Mouse (Mus musculus) lung, postnatal 0 days (tissue): ENCODE measurements around the gene Gm609. TPM values are rescaled to one million over a fixed set of nuclear protein-coding genes. Genes with fewer than 3 reads are reported as not detected.

Experiments
- ATAC-seq: fragments of 200-750 bp; cut with Nextera tagmentation; 2 replicates; pipeline ENCODE4 v1.8.0; 2017; ENCODE audit warnings: moderate library complexity
- DNase-seq: peaks from one replicate; pipeline ENCODE4 v3.0.0-alpha.2; 2016; ENCODE audit warnings: low spot score
- H3K27ac ChIP-seq: fragments of 300-500 bp; sonication (generic); 2 replicates; pipeline ENCODE4 v1.5.1; 2014; ENCODE audit warnings: antibody characterized with exemption, mild to moderate bottlenecking, low read length, mixed read lengths
- H3K27me3 ChIP-seq: fragments of 300-500 bp; sonication (generic); replicated peaks from 2 replicates; pipeline ENCODE4 v1.6.1; 2014; ENCODE audit warnings: low read length, mixed read lengths; ENCODE audit not compliant: insufficient read depth
- H3K36me3 ChIP-seq: fragments of 300-500 bp; sonication (generic); 2 replicates; pipeline ENCODE4 v1.6.1; 2014; ENCODE audit warnings: low read length, mixed read lengths; ENCODE audit not compliant: insufficient read depth
- H3K4me1 ChIP-seq: fragments of 300-500 bp; sonication (generic); 2 replicates; pipeline ENCODE4 v1.6.1; 2014; ENCODE audit warnings: antibody characterized with exemption, low read depth, low read length, mixed read lengths; ENCODE audit not compliant: insufficient read depth
- H3K4me2 ChIP-seq: fragments of 300-500 bp; sonication (generic); replicated peaks from 2 replicates; pipeline ENCODE4 v1.6.1; 2014; ENCODE audit warnings: low read depth, mild to moderate bottlenecking, low read length, moderate library complexity, mixed read lengths
- H3K4me3 ChIP-seq: fragments of 300-500 bp; sonication (generic); 2 replicates; pipeline ENCODE4 v1.5.1; 2014; ENCODE audit warnings: low read depth, low read length
- H3K9ac ChIP-seq: fragments of 300-500 bp; sonication (generic); replicated peaks from 2 replicates; pipeline ENCODE4 v1.6.1; 2014; ENCODE audit warnings: low read depth, mild to moderate bottlenecking
- H3K9me3 ChIP-seq: fragments of 300-500 bp; sonication (generic); 2 replicates; pipeline ENCODE4 v1.6.1; 2016; ENCODE audit warnings: low read length, mixed read lengths
- CTCF ChIP-seq: IDR thresholded peaks from 2 replicates; pipeline ENCODE4 v1.5.1; 2016; ENCODE audit warnings: antibody characterized with exemption, mild to moderate bottlenecking
- EP300 ChIP-seq: IDR thresholded peaks from 2 replicates; pipeline ENCODE4 v1.6.1; 2016; ENCODE audit warnings: antibody characterized with exemption, mild to moderate bottlenecking, control low read depth
- WGBS: fragments of 180-500 bp; shearing (Covaris S2); extraction: QIAGEN DNeasy Blood & Tissue Kit; methylation state at CpG from one replicate; pipeline ENCODE4 v1.1.7; 2014; 5-methylcytosine and 5-hydroxymethylcytosine counted together
- polyA plus RNA-seq: library from polyadenylated mRNA; unstranded; fragments of >200 nt; fragmentation: Nextera tagmentation; extraction: Ambion mirVana; gene quantifications from 2 replicates; pipeline ENCODE4 v1.2.1, GENCODE M21; 2015

The Gm609 gene
- polyA plus RNA-seq, 1 experiment from 2014 or later: not detected

DNA sequence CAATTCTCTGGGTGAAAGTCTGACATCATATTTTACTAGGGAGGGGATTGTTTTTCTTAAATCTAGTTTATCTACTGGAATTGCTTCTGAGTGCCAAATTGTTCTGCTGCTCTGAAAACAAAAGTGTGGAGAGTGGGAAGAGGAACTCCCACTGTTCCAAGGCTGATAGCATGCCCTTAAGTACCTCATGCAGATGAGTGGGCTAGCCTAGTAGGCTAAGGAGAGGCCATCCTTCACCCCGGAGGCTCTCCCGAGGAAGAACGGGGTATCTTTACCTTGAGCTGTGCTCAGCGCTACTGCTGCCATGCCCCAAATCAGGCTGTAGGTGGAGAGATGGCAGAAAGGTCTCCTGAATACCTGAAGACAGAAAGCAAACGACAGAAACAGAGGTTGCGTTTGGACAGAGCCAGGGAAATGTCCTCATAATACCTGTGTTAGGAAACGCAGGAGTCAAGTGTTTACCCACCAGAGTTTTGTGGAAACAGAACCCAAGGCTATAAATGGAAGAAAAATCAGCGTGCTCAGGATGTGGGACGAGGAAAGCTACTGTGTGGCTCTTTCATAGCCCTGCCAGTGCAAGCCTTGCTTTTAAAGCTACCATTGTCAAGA lies 92.7 kb downstream of the Gm609 start:
- Histone ChIP-seq H3K36me3 (no peaks in the 10 kb centered on the region), H3K9ac (no peak overlapping the region), H3K4me1 (peaks cover 25% of the 10 kb centered on the region; the same call in 1 of the 2 replicates), H3K4me2 (peak overlapping the region; percentile 32), H3K9me3 (no peaks in the 10 kb centered on the region), H3K27me3 (no peaks in the 10 kb centered on the region), H3K4me3 (no peak overlapping the region), H3K27ac (peak overlapping the region; percentile 82)
- TF ChIP-seq EP300 (peak; percentile 49), CTCF (peak; percentile 36)
- DNase-seq: peak; percentile 78
- peak; percentile 62 for ATAC-seq
- WGBS: 39% methylated on average over 9 of the region's 9 CpGs

DNA sequence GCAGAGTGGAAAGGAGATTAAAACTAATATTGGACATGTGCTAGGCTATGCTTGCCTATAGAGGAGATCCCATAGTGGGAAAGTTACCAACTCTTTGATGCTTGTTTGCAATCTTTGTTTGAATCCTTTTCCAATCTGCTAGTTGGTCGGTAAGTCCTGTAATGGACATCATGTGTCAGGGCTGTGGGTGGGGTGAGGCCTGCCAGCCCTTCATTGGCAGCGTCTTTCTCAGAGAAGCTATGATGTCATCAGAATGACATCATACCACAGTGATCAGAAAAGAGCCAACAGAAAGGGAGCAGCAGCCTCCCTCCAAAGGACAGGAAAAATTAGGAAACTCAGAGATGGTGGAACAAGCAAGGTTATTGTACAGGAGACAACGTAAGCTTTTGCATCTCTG lies 93.4 kb downstream of the Gm609 start:
- H3K4me3 ChIP-seq: no peak overlapping the region
- H3K9ac ChIP-seq: no peak overlapping the region
- H3K36me3 ChIP-seq: no peaks in the 10 kb centered on the region; the same call in 1 of the 2 replicates
- TF ChIP-seq CTCF (no peak), EP300 (no peak)
- no peaks in the 10 kb centered on the region for H3K27me3 ChIP-seq
- H3K9me3 ChIP-seq: no peaks in the 10 kb centered on the region
- peaks cover 25% of the 10 kb centered on the region; the same call in 1 of the 2 replicates for H3K4me1 ChIP-seq
- H3K4me2 ChIP-seq: no peak overlapping the region
- H3K27ac ChIP-seq: peak overlapping the region; percentile 22; the same call in 1 of the 2 replicates
- DNase-seq (peak; percentile 36), ATAC-seq (peak; percentile 26; the same call in 1 of the 2 replicates)
- 65% methylated on average over 3 of the region's 3 CpGs for WGBS

DNA sequence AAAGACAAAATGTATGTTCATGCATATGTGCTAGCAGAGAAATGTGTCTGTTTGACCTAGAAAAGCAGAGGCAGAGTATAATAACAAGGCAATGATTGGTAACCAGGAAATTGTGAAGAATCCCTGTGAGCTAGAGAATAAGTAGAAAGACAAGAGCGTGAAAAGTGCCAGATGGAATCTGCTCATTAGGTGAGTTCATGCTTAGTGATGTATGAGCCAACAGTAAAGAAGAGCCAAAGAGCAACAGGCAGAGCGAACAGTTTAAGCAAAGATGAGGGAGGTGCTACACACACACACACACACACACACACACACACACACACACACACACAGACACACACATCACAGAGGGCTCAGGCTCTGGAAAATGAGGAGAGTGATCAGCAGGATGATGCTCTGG lies 95.3 kb downstream of the Gm609 start:
- no peaks in the 10 kb centered on the region; the same call in 1 of the 2 replicates for H3K36me3 ChIP-seq
- H3K4me1 ChIP-seq: peaks cover 25% of the 10 kb centered on the region; the same call in 1 of the 2 replicates
- WGBS: 83% methylated on average over 2 of the region's 2 CpGs
- H3K9me3 ChIP-seq: no peaks in the 10 kb centered on the region
- ATAC-seq (no peak), DNase-seq (no peak)
- H3K27ac ChIP-seq: no peak overlapping the region
- TF ChIP-seq CTCF: no peak
- TF ChIP-seq EP300: no peak
- H3K4me2 ChIP-seq: no peak overlapping the region
- no peak overlapping the region for H3K4me3 ChIP-seq
- H3K27me3 ChIP-seq: no peaks in the 10 kb centered on the region
- H3K9ac ChIP-seq: no peak overlapping the region

DNA sequence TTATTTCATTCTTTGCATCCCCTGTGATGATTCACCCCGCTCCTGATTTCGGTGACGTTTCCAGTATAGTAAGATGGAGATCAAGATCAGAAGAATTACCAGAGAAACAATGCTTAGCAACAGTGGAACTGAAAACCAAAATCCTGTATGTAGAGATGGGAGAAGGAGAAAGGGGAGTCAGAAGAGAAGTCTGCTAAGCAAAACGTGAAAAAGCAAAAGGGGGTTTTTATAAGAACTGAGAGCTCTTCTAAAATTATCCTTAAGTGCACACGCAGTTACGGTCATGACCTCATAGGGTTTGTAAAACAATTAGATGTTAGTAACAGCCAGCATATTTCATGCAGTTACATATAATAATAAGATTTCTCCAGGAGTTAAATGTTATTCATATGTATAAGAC lies 100.5 kb downstream of the Gm609 start:
- Histone ChIP-seq H3K4me1 (no peaks in the 10 kb centered on the region), H3K4me2 (no peak overlapping the region), H3K4me3 (no peak overlapping the region), H3K9ac (no peak overlapping the region), H3K27me3 (no peaks in the 10 kb centered on the region), H3K9me3 (no peaks in the 10 kb centered on the region), H3K36me3 (no peaks in the 10 kb centered on the region; the same call in 1 of the 2 replicates), H3K27ac (no peak overlapping the region)
- ATAC-seq: no peak
- 80% methylated on average over 6 of the region's 6 CpGs for WGBS
- TF ChIP-seq CTCF (no peak), EP300 (no peak)
- DNase-seq: no peak

DNA sequence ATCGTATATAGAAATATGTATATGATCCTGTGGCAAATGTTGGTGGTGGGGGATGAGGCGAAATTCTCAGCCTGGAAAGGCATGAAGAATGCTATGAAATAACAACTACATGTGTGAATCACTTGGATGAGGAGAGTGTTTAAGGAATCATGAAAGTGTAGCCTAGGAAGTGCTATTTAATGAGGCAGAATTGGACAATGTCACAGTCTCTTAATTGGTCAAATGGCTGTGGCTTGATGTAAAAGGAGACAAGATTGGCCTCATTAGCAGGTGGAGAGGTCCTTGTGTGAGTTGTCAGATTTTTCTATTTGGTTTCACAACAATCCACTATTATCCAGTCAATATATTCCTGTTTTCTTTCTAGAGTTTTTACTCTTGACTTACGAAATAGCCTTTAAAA lies 101.1 kb downstream of the Gm609 start:
- no peak for TF ChIP-seq CTCF
- no peak for TF ChIP-seq EP300
- Histone ChIP-seq H3K4me3 (no peak overlapping the region), H3K9me3 (no peaks in the 10 kb centered on the region), H3K27ac (no peak overlapping the region), H3K4me2 (no peak overlapping the region), H3K36me3 (no peaks in the 10 kb centered on the region; the same call in 1 of the 2 replicates), H3K27me3 (no peaks in the 10 kb centered on the region), H3K9ac (no peak overlapping the region), H3K4me1 (no peaks in the 10 kb centered on the region)
- WGBS: 86% methylated on average over 3 of the region's 3 CpGs
- ATAC-seq (no peak), DNase-seq (no peak)

DNA sequence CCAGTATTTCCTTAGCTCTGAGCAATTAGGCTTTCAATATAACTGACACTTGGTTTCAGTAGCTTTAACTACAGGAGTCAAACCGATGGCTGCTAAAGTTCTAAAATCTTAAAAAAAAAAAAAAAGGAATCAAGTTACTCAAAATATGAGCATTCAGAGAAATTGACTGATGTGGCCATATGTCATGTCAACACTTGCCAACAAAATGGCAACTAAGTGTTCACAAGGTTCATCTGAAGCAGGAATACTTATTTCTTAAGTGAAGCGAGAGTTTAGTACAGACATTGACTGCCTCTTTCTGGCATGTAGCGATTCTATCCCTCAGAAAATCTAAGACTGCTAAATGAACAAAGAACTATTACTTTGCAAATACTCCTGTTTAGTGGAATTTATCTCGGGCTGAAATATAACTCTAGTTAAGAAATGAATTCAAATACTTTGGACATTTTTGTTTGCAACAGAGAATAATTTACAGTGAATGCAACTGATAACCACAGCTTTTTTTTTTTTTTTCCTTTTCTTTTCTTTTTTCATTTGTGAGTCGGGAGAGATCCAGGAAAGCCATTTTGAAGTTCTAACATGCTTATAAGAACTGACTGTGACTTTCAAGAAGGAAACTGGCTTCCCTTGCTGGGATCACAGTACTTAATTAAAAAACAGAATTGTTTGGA lies 102.3 kb downstream of the Gm609 start:
- DNase-seq (no peak), ATAC-seq (no peak)
- no peaks in the 10 kb centered on the region for H3K4me1 ChIP-seq
- H3K27ac ChIP-seq: peak overlapping the region; percentile 21; the same call in 1 of the 2 replicates
- no peaks in the 10 kb centered on the region for H3K9me3 ChIP-seq
- H3K4me2 ChIP-seq: no peak overlapping the region
- no peaks in the 10 kb centered on the region for H3K27me3 ChIP-seq
- no peak overlapping the region for H3K4me3 ChIP-seq
- WGBS: 49% methylated on average over 5 of the region's 5 CpGs
- no peak overlapping the region; the same call in 1 of the 2 replicates for H3K9ac ChIP-seq
- no peaks in the 10 kb centered on the region; the same call in 1 of the 2 replicates for H3K36me3 ChIP-seq
- TF ChIP-seq CTCF: no peak
- no peak for TF ChIP-seq EP300
